Mouse (Mus musculus) kidney, adult 2 months (tissue): ENCODE results near the gene Sned1.

Source experiments
- CTCF ChIP-seq: fragments of 200-500 bp; conservative IDR thresholded peaks from 2 replicates; pipeline ENCODE4 v1.5.1; 2011; ENCODE audit warnings: low read depth, mild to moderate bottlenecking, control low read depth, low read length, moderate library complexity, mixed read lengths; ENCODE audit not compliant: insufficient read depth, insufficient read length
- POLR2A ChIP-seq: fragments of 200-500 bp; IDR thresholded peaks from one replicate; pipeline ENCODE4 v1.6.1; 2011; ENCODE audit warnings: low read depth, low read length, control low read depth

DNA sequence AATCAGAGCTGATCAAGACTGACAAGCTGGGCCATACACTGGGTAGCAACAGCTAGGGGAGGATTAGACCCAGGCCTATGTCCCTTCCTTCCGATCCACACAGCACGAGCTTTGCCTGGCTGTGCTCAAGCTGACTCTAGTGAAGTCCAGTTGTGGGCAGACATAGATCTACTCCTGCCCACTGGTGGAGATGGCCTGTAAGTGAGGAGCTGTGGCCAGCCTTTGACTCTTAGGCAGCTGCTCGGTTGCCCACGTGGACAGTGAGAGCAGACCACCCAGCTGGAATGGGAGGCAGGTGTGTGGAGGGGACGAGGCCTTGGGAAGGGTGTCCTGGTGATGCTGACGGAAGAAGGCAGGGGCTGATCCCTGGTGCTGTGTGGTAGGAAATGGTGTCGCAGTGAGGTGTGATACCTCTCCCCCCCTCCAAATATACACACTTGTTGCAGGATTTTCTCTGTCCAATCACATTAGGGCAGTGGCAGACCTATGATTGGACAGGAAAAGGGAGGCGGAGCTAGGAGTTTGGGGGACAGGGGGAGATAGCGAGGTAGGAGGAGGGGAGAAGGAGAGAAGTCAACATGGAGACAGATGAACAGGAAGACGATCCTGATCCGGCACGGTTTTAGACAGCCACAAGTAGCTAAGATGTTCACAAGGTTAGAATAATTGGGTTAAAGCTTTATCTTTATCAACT is 29.2 kb upstream of the Sned1 start:
- no peak for TF ChIP-seq CTCF
- TF ChIP-seq POLR2A, result no peak
